Mouse (Mus musculus) frontal cortex, postnatal 36 days (tissue): ENCODE measurements around the gene Cdc6.
"Not testable (repeated sequence)": the region's sequence is repeated elsewhere in the genome, so short reads cannot be mapped to it uniquely, and the experiment has no call there.

ENCODE experiments used
- DNase-seq, 2 experiments: peaks; one replicate each; pipeline ENCODE4 v3.0.0; 2022; ENCODE audit warnings: low spot score in 2 of 2

Gene Cdc6

GRCm38 (mm10) chr11:98931513-98932292, 24.1 kb downstream of the Cdc6 start:
- no peak for DNase-seq

GRCm38 (mm10) chr11:98932293-98933091, 24.9 kb downstream of the Cdc6 start:
- no peak for DNase-seq

- peak in 1 of 2 experiments; percentile 70 for DNase-seq
These were observed 25.6 kb downstream of the Cdc6 start for GRCm38 (mm10) chr11:98933151-98933550.

GRCm38 (mm10) chr11:98933847-98934246, 26.2 kb downstream of the Cdc6 start:
- not testable (repeated sequence) for DNase-seq

- DNase-seq: no peak
These were observed 26.8 kb downstream of the Cdc6 start for GRCm38 (mm10) chr11:98934367-98934766.

- DNase-seq: no peak
These were observed 27.5 kb downstream of the Cdc6 start for GRCm38 (mm10) chr11:98935123-98935522.

- no peak for DNase-seq
These were observed 28.6 kb downstream of the Cdc6 start for GRCm38 (mm10) chr11:98936170-98936569.

GRCm38 (mm10) chr11:98936606-98937409, 29.2 kb downstream of the Cdc6 start:
- no peak for DNase-seq

GRCm38 (mm10) chr11:98937410-98937913, 29.9 kb downstream of the Cdc6 start:
- peak in 1 of 2 experiments; percentile 59 for DNase-seq

GRCm38 (mm10) chr11:98937914-98938694, 30.5 kb downstream of the Cdc6 start:
- no peak for DNase-seq

- no peak for DNase-seq
These were observed 31.1 kb downstream of the Cdc6 start for GRCm38 (mm10) chr11:98938701-98939083.

GRCm38 (mm10) chr11:98939084-98939952, 31.7 kb downstream of the Cdc6 start:
- no peak for DNase-seq

GRCm38 (mm10) chr11:98939953-98940641, 32.5 kb downstream of the Cdc6 start:
- peak; percentile 74 to 76 for DNase-seq

GRCm38 (mm10) chr11:98940776-98941175, 33.2 kb downstream of the Cdc6 start:
- DNase-seq: no peak

- DNase-seq: peak in 1 of 2 experiments; percentile 64
These were observed 33.8 kb downstream of the Cdc6 start for GRCm38 (mm10) chr11:98941341-98941825.

- no peak for DNase-seq
These were observed 34.4 kb downstream of the Cdc6 start for GRCm38 (mm10) chr11:98941826-98942550.

GRCm38 (mm10) chr11:98942555-98942922, 34.9 kb downstream of the Cdc6 start:
- DNase-seq: no peak

- no peak for DNase-seq
These were observed 35.5 kb downstream of the Cdc6 start for GRCm38 (mm10) chr11:98942923-98943641.
